In the genomic region with DNA sequence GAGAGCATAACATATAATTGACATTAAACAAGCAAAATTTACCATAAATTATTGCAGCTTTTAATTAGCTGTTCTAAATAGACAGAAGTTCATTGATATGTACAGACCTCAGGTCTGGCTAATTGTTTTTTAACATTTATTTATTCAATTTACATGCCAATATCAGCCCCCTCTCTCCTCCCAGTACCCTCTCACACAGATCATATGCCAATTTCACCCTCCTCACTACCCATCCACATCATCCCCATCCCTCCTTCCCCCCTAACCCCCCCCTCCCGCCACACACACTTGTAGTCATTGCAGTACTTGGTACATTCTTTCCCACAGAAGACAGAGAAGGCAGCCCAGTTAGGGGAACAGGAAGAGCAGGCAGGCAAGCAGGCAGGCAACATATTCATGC, we compare ENCODE assay signal across 19 mouse cellular contexts.
DNase-seq lines count a peak whose midpoint lies in the region; ATAC-seq and TF ChIP-seq lines count a peak whose summit lies in the region.
"Had no signal": no experiment of that assay in that cellular context is flagged by ENCODE, and none has a peak within 500 bp of the region (broad histone marks: within the 10 kb centered on the region; RNA-seq: fewer than 3 reads in every experiment).

No protein-coding gene starts in this region.

- H3K27me3 ChIP-seq in forebrain, embryonic 13.5 days, result no peaks in the 10 kb centered on the region
- H3K27me3 ChIP-seq in forebrain, embryonic 14.5 days (replicated peaks; ENCODE audit: control insufficient read depth, insufficient read depth, low read length), result no peaks in the 10 kb centered on the region
- no peaks in the 10 kb centered on the region for H3K27me3 ChIP-seq in forebrain, embryonic 16.5 days (replicated peaks; ENCODE audit: control insufficient read depth, insufficient read depth, low read length)
- no peaks in the 10 kb centered on the region for H3K27me3 ChIP-seq in forebrain, postnatal 0 days (ENCODE audit: insufficient read depth, low read length)
- H3K27me3 ChIP-seq: CH12.LX, Patski had no signal

- no peak overlapping the region for H3K4me3 ChIP-seq in forebrain, embryonic 13.5 days
- H3K4me3 ChIP-seq in forebrain, embryonic 14.5 days (ENCODE audit: low read depth, low read length), result no peak overlapping the region
- H3K4me3 ChIP-seq in forebrain, embryonic 16.5 days (replicated peaks; ENCODE audit: low read length), result no peak overlapping the region
- no peak overlapping the region for H3K4me3 ChIP-seq in forebrain, postnatal 0 days (ENCODE audit: low read depth, low read length)

- H3K9ac ChIP-seq in forebrain, embryonic 13.5 days, result no peak overlapping the region
- no peak overlapping the region for H3K9ac ChIP-seq in forebrain, embryonic 14.5 days (ENCODE audit: low read length)
- no peak overlapping the region for H3K9ac ChIP-seq in forebrain, embryonic 16.5 days (replicated peaks; ENCODE audit: low read depth, low read length)
- H3K9ac ChIP-seq in forebrain, postnatal 0 days, result no peak overlapping the region

- no peak for DNase-seq in forebrain, embryonic 14.5 days (ENCODE audit: low spot score)
- DNase-seq in forebrain, postnatal 0 days, result no peak
- DNase-seq: adrenal gland, adult 2 months; adrenal gland, adult 8-10 months; adrenal gland, postnatal 10 days; adrenal gland, postnatal 14 days; adrenal gland, postnatal 25 days; adrenal gland, postnatal 36 days; B cell, adult 2 months; cerebellum, adult 11 months; cerebellum, adult 11-12 months; cerebellum, adult 18-20 months had no signal

- no peaks in the 10 kb centered on the region for H3K36me3 ChIP-seq in forebrain, embryonic 13.5 days (ENCODE audit: poor library complexity, severe bottlenecking)
- no peaks in the 10 kb centered on the region for H3K36me3 ChIP-seq in forebrain, embryonic 14.5 days (ENCODE audit: control insufficient read depth, insufficient read depth, low read length)
- no peaks in the 10 kb centered on the region for H3K36me3 ChIP-seq in forebrain, embryonic 16.5 days (ENCODE audit: control insufficient read depth, insufficient read depth)
- no peaks in the 10 kb centered on the region for H3K36me3 ChIP-seq in forebrain, postnatal 0 days (ENCODE audit: insufficient read depth)
- H3K36me3 ChIP-seq: G1E had no signal

- peak; percentile 55; the same call in 1 of the 2 replicates for ATAC-seq in forebrain, embryonic 13.5 days
- no peak for ATAC-seq in forebrain, embryonic 14.5 days
- ATAC-seq in forebrain, embryonic 16.5 days, result peak; percentile 61
- no peak for ATAC-seq in forebrain, postnatal 0 days
- ATAC-seq: activated CD4-positive, CD25-positive, alpha-beta regulatory T cell, adult 4 months; CD4-positive, CD25-positive, alpha-beta regulatory T cell, adult 4 months; Patski had no signal

- no peaks in the 10 kb centered on the region for H3K4me1 ChIP-seq in forebrain, embryonic 13.5 days
- H3K4me1 ChIP-seq in forebrain, embryonic 14.5 days (ENCODE audit: control insufficient read depth, insufficient read depth, low read length), result no peaks in the 10 kb centered on the region
- H3K4me1 ChIP-seq in forebrain, embryonic 16.5 days (replicated peaks; ENCODE audit: control insufficient read depth, insufficient read depth, low read length), result no peaks in the 10 kb centered on the region
- H3K4me1 ChIP-seq in forebrain, postnatal 0 days (ENCODE audit: insufficient read depth), result no peaks in the 10 kb centered on the region

- no peaks in the 10 kb centered on the region for H3K9me3 ChIP-seq in forebrain, embryonic 13.5 days (replicated peaks)
- no peaks in the 10 kb centered on the region for H3K9me3 ChIP-seq in forebrain, embryonic 14.5 days (replicated peaks; ENCODE audit: control insufficient read depth, low read length)
- H3K9me3 ChIP-seq in forebrain, embryonic 16.5 days (ENCODE audit: control insufficient read depth, low read length), result no peaks in the 10 kb centered on the region
- no peaks in the 10 kb centered on the region for H3K9me3 ChIP-seq in forebrain, postnatal 0 days (ENCODE audit: low read length)
- H3K9me3 ChIP-seq: G1E had no signal

- TF ChIP-seq CTCF in forebrain, postnatal 0 days (IDR thresholded peaks at IDR 0.05; ENCODE audit: low read depth), result no peak

- H3K4me2 ChIP-seq in forebrain, embryonic 13.5 days, result no peak overlapping the region
- no peak overlapping the region for H3K4me2 ChIP-seq in forebrain, embryonic 14.5 days (ENCODE audit: low read length)
- no peak overlapping the region for H3K4me2 ChIP-seq in forebrain, embryonic 16.5 days (ENCODE audit: low read length)
- no peak overlapping the region for H3K4me2 ChIP-seq in forebrain, postnatal 0 days (ENCODE audit: low read depth)

- WGBS in forebrain, embryonic 13.5 days, result 76% methylated on average over 1 of the region's 1 CpGs
- WGBS in forebrain, embryonic 14.5 days, result 81% methylated on average over 1 of the region's 1 CpGs
- 93% methylated on average over 1 of the region's 1 CpGs for WGBS in forebrain, embryonic 16.5 days
- 68% methylated on average over 1 of the region's 1 CpGs for WGBS in forebrain, postnatal 0 days

- no peak overlapping the region for H3K27ac ChIP-seq in forebrain, embryonic 13.5 days
- no peak overlapping the region for H3K27ac ChIP-seq in forebrain, embryonic 14.5 days (ENCODE audit: low read depth, low read length)
- H3K27ac ChIP-seq in forebrain, embryonic 16.5 days (ENCODE audit: low read length), result no peak overlapping the region
- H3K27ac ChIP-seq in forebrain, postnatal 0 days (ENCODE audit: low read depth, low read length), result no peak overlapping the region

Comparison
In these comparisons a context has a peak if more than half of its experiments do, and no peak if none do; other contexts are left out.
1. ATAC-seq: peak in forebrain, embryonic 13.5 days (single experiment) and forebrain, embryonic 16.5 days (single experiment); none in forebrain, embryonic 14.5 days (single experiment) and forebrain, postnatal 0 days (single experiment).